Mouse (Mus musculus): ENCODE data around the gene Zfp955b. TPM values are rescaled to one million over a fixed set of nuclear protein-coding genes. Genes with fewer than 3 reads are reported as not detected.

The Zfp955b gene
- polyA plus RNA-seq, 1 experiment, result 3.0 TPM

- Histone ChIP-seq H3K36me3 (ENCODE audit: control insufficient read depth, insufficient read depth) (no peaks in the 10 kb centered on the region), H3K27me3 (ENCODE audit: control insufficient read depth, insufficient read depth, insufficient read length) (no peaks in the 10 kb centered on the region), H3K4me2 (ENCODE audit: low read depth) (no peak overlapping the region), H3K79me2 (ENCODE audit: control insufficient read depth, insufficient read depth) (peaks cover 72% of the 10 kb centered on the region), H3K4me3 (no peak overlapping the region), H3ac (ENCODE audit: control insufficient read depth, insufficient read length) (no peak overlapping the region)
- TF ChIP-seq POLR2AphosphoS2 (IDR thresholded peaks at IDR 0.05; ENCODE audit: insufficient read length, low read depth), result no peak
- no peak for TF ChIP-seq REST (IDR thresholded peaks at IDR 0.05; ENCODE audit: insufficient read depth, insufficient read length)
- TF ChIP-seq MAX (IDR thresholded peaks at IDR 0.05; ENCODE audit: low read depth), result no peak
- TF ChIP-seq SRF (IDR thresholded peaks at IDR 0.05; ENCODE audit: control insufficient read depth, insufficient read length, low read depth), result no peak
- TF ChIP-seq E2F4 (IDR thresholded peaks at IDR 0.05; ENCODE audit: insufficient read depth), result no peak
- TF ChIP-seq USF1 (IDR thresholded peaks at IDR 0.05; ENCODE audit: low read depth), result no peak
- TF ChIP-seq CEBPB (IDR thresholded peaks at IDR 0.05; ENCODE audit: insufficient read depth, poor library complexity, severe bottlenecking), result no peak
Observed at GRCm38 (mm10) chr17:33352981-33353380, 63.6 kb downstream of the Zfp955b start.

Other genes with a start within 250 kb of the Zfp955b start
- gene 4921501E09Rik, start 221.5 kb upstream of the Zfp955b start, polyA plus RNA-seq (2012; fragmentation: generic; extraction: Trizol), result not detected
- gene Zfp563, start 200.2 kb upstream of the Zfp955b start, polyA plus RNA-seq (2012; fragmentation: generic; extraction: Trizol), result 1.4 TPM
- gene Morc2b, start 149.9 kb upstream of the Zfp955b start, polyA plus RNA-seq (2012; fragmentation: generic; extraction: Trizol), result 0.11 TPM
- not detected for gene Olfr55, start 121.1 kb upstream of the Zfp955b start, polyA plus RNA-seq (2012; fragmentation: generic; extraction: Trizol)
- gene Olfr239, start 98.2 kb upstream of the Zfp955b start, polyA plus RNA-seq (2012; fragmentation: generic; extraction: Trizol), result not detected
- gene Olfr1564, start 67.9 kb upstream of the Zfp955b start, polyA plus RNA-seq (2012; fragmentation: generic; extraction: Trizol), result 0.11 TPM
- gene Zfp955a, start 34.4 kb upstream of the Zfp955b start, polyA plus RNA-seq (2012; fragmentation: generic; extraction: Trizol), result 3.1 TPM
- gene Olfr63, start 24.9 kb upstream of the Zfp955b start, polyA plus RNA-seq (2012; fragmentation: generic; extraction: Trizol), result not detected
- gene Zfp81, start 69.3 kb downstream of the Zfp955b start, polyA plus RNA-seq (2012; fragmentation: generic; extraction: Trizol), result 2.2 TPM
- gene Zfp101, start 105.1 kb downstream of the Zfp955b start, polyA plus RNA-seq (2012; fragmentation: generic; extraction: Trizol), result 0.90 TPM
- gene Actl9, start 143.4 kb downstream of the Zfp955b start, polyA plus RNA-seq (2012; fragmentation: generic; extraction: Trizol), result not detected
- 4.5 TPM for gene Adamts10, start 234.7 kb downstream of the Zfp955b start, polyA plus RNA-seq (2012; fragmentation: generic; extraction: Trizol)

All from myocyte (in vitro differentiated cells).